Mouse (Mus musculus) heart, postnatal 0 days (tissue): ENCODE results near the gene Ccl5.

Source experiments
- CTCF ChIP-seq: IDR thresholded peaks from 2 replicates; pipeline ENCODE4 v1.5.1; 2016; ENCODE audit warnings: antibody characterized with exemption, control low read depth, low read depth
- EP300 ChIP-seq: IDR thresholded peaks from 2 replicates; pipeline ENCODE4 v1.6.1; 2016; ENCODE audit warnings: antibody characterized with exemption, low read depth

DNA sequence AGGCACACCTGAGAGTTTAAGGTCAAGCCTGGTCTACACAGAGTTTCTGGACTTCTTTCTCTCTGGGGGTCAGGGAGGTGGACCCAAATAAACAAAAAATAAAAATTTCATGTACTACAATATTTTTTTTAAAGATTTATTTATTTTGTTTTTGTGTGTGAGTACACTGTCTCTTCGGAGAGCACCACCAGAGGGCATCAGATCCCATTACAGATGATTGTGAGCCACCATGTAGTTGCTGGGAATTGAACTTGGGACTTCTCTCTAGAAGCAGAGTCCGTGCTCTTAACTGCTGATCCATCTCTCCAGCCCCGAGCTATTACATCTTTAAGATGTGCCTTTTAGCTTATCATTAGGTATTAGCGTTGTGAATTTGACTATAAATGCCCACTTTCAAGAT, 38.8 kb downstream of the Ccl5 start:
- TF ChIP-seq CTCF: no peak
- TF ChIP-seq EP300: no peak
